Mouse (Mus musculus) megakaryocyte progenitor cell, adult 5-6 weeks (primary cell): ENCODE measurements at regions not wholly inside any gene's neighbourhood (a gene's known extent, or its start where the extent isn't known, plus 50 kb on each side); places are given as distances from the start of the nearest gene placed in this dataset.
A peak's percentile ranks its signal among the peaks of the same experiment; 100 is the strongest.
"Not testable (repeated sequence)": the region's sequence is repeated elsewhere in the genome, so short reads cannot be mapped to it uniquely, and the experiment has no call there.

ENCODE experiments used
- ATAC-seq: replicated peaks from 2 replicates; pipeline ENCODE4 v1.8.0; 2016; ENCODE audit warnings: mild to moderate bottlenecking, moderate TSS enrichment, inconsistent platforms; ENCODE audit not compliant: poor library complexity

GRCm38 (mm10) chr12:21680026-21680425, 262.6 kb upstream of the Ywhaq start:
- not testable (repeated sequence) for ATAC-seq

- ATAC-seq, result not testable (repeated sequence)
These were observed 231.9 kb upstream of the Ywhaq start for GRCm38 (mm10) chr12:21649381-21649780.

- ATAC-seq, result 0 out of 2 replicates have a peak, but pooled peaks have one; percentile 46
These were observed 196.3 kb upstream of the Ywhaq start for GRCm38 (mm10) chr12:21613781-21614180.

- ATAC-seq, result no peak
These were observed 151.1 kb upstream of the Ywhaq start for GRCm38 (mm10) chr12:21568415-21569040.

- ATAC-seq, result not testable (repeated sequence)
These were observed 126.5 kb upstream of the Ywhaq start for GRCm38 (mm10) chr12:21543962-21544361.

GRCm38 (mm10) chr12:21543153-21543894, 125.9 kb upstream of the Ywhaq start:
- peak; percentile 99 for ATAC-seq

GRCm38 (mm10) chr12:21531766-21532165, 114.3 kb upstream of the Ywhaq start:
- no peak for ATAC-seq

- ATAC-seq, result not testable (repeated sequence)
These were observed 111.9 kb upstream of the Ywhaq start for GRCm38 (mm10) chr12:21529367-21529766.

GRCm38 (mm10) chr12:21527336-21527735, 109.9 kb upstream of the Ywhaq start:
- not testable (repeated sequence) for ATAC-seq

- not testable (repeated sequence) for ATAC-seq
These were observed 109.5 kb upstream of the Ywhaq start for GRCm38 (mm10) chr12:21526906-21527305.

- peak; percentile 91 for ATAC-seq
These were observed 108.1 kb upstream of the Ywhaq start for GRCm38 (mm10) chr12:21525567-21525966.

GRCm38 (mm10) chr12:21522621-21523020, 105.2 kb upstream of the Ywhaq start:
- ATAC-seq, result no peak

- no peak for ATAC-seq
These were observed 101.6 kb upstream of the Ywhaq start for GRCm38 (mm10) chr12:21519058-21519457.

- no peak for ATAC-seq
These were observed 95.3 kb upstream of the Ywhaq start for GRCm38 (mm10) chr12:21512736-21513135.

- ATAC-seq, result no peak
These were observed 93.7 kb upstream of the Ywhaq start for GRCm38 (mm10) chr12:21511043-21511665.

- ATAC-seq, result no peak
These were observed 89.6 kb upstream of the Ywhaq start for GRCm38 (mm10) chr12:21507080-21507479.

- ATAC-seq, result no peak
These were observed 88.4 kb upstream of the Ywhaq start for GRCm38 (mm10) chr12:21505731-21506368.

GRCm38 (mm10) chr12:21503250-21503649, 85.8 kb upstream of the Ywhaq start:
- ATAC-seq, result no peak

- no peak for ATAC-seq
These were observed 79.5 kb upstream of the Ywhaq start for GRCm38 (mm10) chr12:21496974-21497373.

GRCm38 (mm10) chr12:21495511-21495910, 78.1 kb upstream of the Ywhaq start:
- no peak for ATAC-seq

GRCm38 (mm10) chr12:21493471-21493870, 76.0 kb upstream of the Ywhaq start:
- ATAC-seq, result no peak
